Mouse (Mus musculus): ENCODE data around the gene Olfr544.

GRCm38 (mm10) chr7:102501986-102502385 is 13.9 kb upstream of the Olfr544 start:
- TF ChIP-seq CTCF (IDR thresholded peaks at IDR 0.05; ENCODE audit: extremely low read depth, insufficient read depth, insufficient read length, insufficient replicate concordance) = no peak
- TF ChIP-seq POLR2A (IDR thresholded peaks at IDR 0.05; ENCODE audit: low read depth, low read length) = no peak
